Mouse (Mus musculus) neural tube, embryonic 14.5 days (tissue): ENCODE results near the gene Mycbp2. TPM values are rescaled to one million over a fixed set of nuclear protein-coding genes. Genes with fewer than 3 reads are reported as not detected.

Source experiments
- ATAC-seq: fragments of 200-750 bp; cut with Nextera tagmentation; 2 replicates; pipeline ENCODE4 v1.8.0; 2017; ENCODE audit warnings: low read depth, mild to moderate bottlenecking, moderate TSS enrichment, moderate library complexity
- H3K27ac ChIP-seq: fragments of 300-500 bp; sonication (generic); 2 replicates; pipeline ENCODE4 v1.5.1; 2014; ENCODE audit warnings: low read depth, mild to moderate bottlenecking, control low read depth, low read length, moderate library complexity, mixed read lengths
- H3K27me3 ChIP-seq: fragments of 300-500 bp; sonication (generic); 2 replicates; pipeline ENCODE4 v1.6.1; 2014; ENCODE audit warnings: low read length; ENCODE audit not compliant: control insufficient read depth, insufficient read depth
- H3K36me3 ChIP-seq: fragments of 300-500 bp; sonication (generic); 2 replicates; pipeline ENCODE4 v1.6.1; 2014; ENCODE audit warnings: low read length, mixed read lengths; ENCODE audit not compliant: control insufficient read depth, insufficient read depth
- H3K4me1 ChIP-seq: fragments of 300-500 bp; sonication (generic); 2 replicates; pipeline ENCODE4 v1.6.1; 2014; ENCODE audit warnings: low read length; ENCODE audit not compliant: control insufficient read depth, insufficient read depth
- H3K4me2 ChIP-seq: fragments of 300-500 bp; sonication (generic); 2 replicates; pipeline ENCODE4 v1.6.1; 2014; ENCODE audit warnings: mild to moderate bottlenecking, low read depth, low read length, control low read depth
- H3K4me3 ChIP-seq: fragments of 300-500 bp; sonication (generic); 2 replicates; pipeline ENCODE4 v1.5.1; 2014; ENCODE audit warnings: low read depth, low read length, control low read depth, mixed read lengths
- H3K9ac ChIP-seq: fragments of 300-500 bp; sonication (generic); replicated peaks from 2 replicates; pipeline ENCODE4 v1.6.1; 2014; ENCODE audit warnings: low read depth, mild to moderate bottlenecking, control low read depth, low read length, mixed read lengths
- H3K9me3 ChIP-seq: fragments of 300-500 bp; sonication (generic); 2 replicates; pipeline ENCODE4 v1.6.1; 2016; ENCODE audit warnings: low read length; ENCODE audit not compliant: control insufficient read depth
- WGBS: fragments of 180-500 bp; shearing (Covaris S2); extraction: QIAGEN DNeasy Blood & Tissue Kit; methylation state at CpG from one replicate; pipeline ENCODE4 v1.1.7; 2014; 5-methylcytosine and 5-hydroxymethylcytosine counted together
- polyA plus RNA-seq: library from polyadenylated mRNA; unstranded; fragments of >200 nt; fragmentation: Nextera tagmentation; extraction: Ambion mirVana; gene quantifications from 2 replicates; pipeline ENCODE4 v1.2.1, GENCODE M21; 2014

The Mycbp2 gene
- polyA plus RNA-seq, 1 experiment from 2014 or later: 93.7 TPM

GRCm38 (mm10) chr14:103233640-103234593 lies 112.7 kb downstream of the Mycbp2 start:
- Histone ChIP-seq H3K4me2 (no peak overlapping the region), H3K9me3 (no peaks in the 10 kb centered on the region), H3K27me3 (no peaks in the 10 kb centered on the region), H3K4me1 (no peaks in the 10 kb centered on the region), H3K27ac (no peak overlapping the region), H3K36me3 (peaks cover 13% of the 10 kb centered on the region), H3K4me3 (no peak overlapping the region), H3K9ac (no peak overlapping the region)
- ATAC-seq: no peak
- WGBS: 52% methylated on average over 12 of the region's 12 CpGs

- Histone ChIP-seq H3K27ac (no peak overlapping the region), H3K4me2 (no peak overlapping the region), H3K9ac (no peak overlapping the region), H3K4me1 (no peaks in the 10 kb centered on the region), H3K9me3 (no peaks in the 10 kb centered on the region), H3K4me3 (no peak overlapping the region), H3K27me3 (no peaks in the 10 kb centered on the region), H3K36me3 (peaks cover 37% of the 10 kb centered on the region)
- WGBS: 79% methylated on average over 2 of the region's 2 CpGs
- ATAC-seq: no peak
These were observed 124.3 kb downstream of the Mycbp2 start for GRCm38 (mm10) chr14:103222356-103222755.

- peaks cover 41% of the 10 kb centered on the region for H3K36me3 ChIP-seq
- no peak for ATAC-seq
These were observed 124.9 kb downstream of the Mycbp2 start for GRCm38 (mm10) chr14:103221751-103222150.

GRCm38 (mm10) chr14:103216331-103216730 lies 130.3 kb downstream of the Mycbp2 start:
- H3K4me2 ChIP-seq: no peak overlapping the region
- H3K9ac ChIP-seq: no peak overlapping the region
- ATAC-seq: no peak
- H3K36me3 ChIP-seq: peaks cover 29% of the 10 kb centered on the region
- H3K4me3 ChIP-seq: no peak overlapping the region
- H3K27me3 ChIP-seq: no peaks in the 10 kb centered on the region
- H3K27ac ChIP-seq: no peak overlapping the region
- H3K4me1 ChIP-seq: no peaks in the 10 kb centered on the region
- H3K9me3 ChIP-seq: no peaks in the 10 kb centered on the region
- WGBS: 86% methylated on average over 3 of the region's 3 CpGs

More at GRCm38 (mm10) chr14:103221751-103222150, 124.9 kb downstream of the Mycbp2 start:
- no peak overlapping the region for H3K9ac ChIP-seq
- H3K4me2 ChIP-seq: no peak overlapping the region
- WGBS: 95% methylated on average over 3 of the region's 3 CpGs
- H3K27ac ChIP-seq: no peak overlapping the region
- H3K9me3 ChIP-seq: no peaks in the 10 kb centered on the region
- H3K4me3 ChIP-seq: no peak overlapping the region
- no peaks in the 10 kb centered on the region for H3K27me3 ChIP-seq
- no peaks in the 10 kb centered on the region for H3K4me1 ChIP-seq

- Histone ChIP-seq H3K36me3 (peaks cover 50% of the 10 kb centered on the region), H3K27me3 (no peaks in the 10 kb centered on the region), H3K9ac (no peak overlapping the region), H3K4me2 (no peak overlapping the region), H3K4me1 (no peaks in the 10 kb centered on the region), H3K27ac (no peak overlapping the region), H3K9me3 (no peaks in the 10 kb centered on the region), H3K4me3 (no peak overlapping the region)
- no peak for ATAC-seq
- 83% methylated on average over 3 of the region's 3 CpGs for WGBS
These were observed 160.0 kb downstream of the Mycbp2 start for GRCm38 (mm10) chr14:103186658-103187057.

GRCm38 (mm10) chr14:103186076-103186475 lies 160.5 kb downstream of the Mycbp2 start:
- no peak overlapping the region for H3K9ac ChIP-seq
- no peak for ATAC-seq
- H3K4me3 ChIP-seq: no peak overlapping the region
- H3K27ac ChIP-seq: no peak overlapping the region
- no peaks in the 10 kb centered on the region for H3K4me1 ChIP-seq
- H3K27me3 ChIP-seq: no peaks in the 10 kb centered on the region
- no peaks in the 10 kb centered on the region for H3K9me3 ChIP-seq
- peaks cover 45% of the 10 kb centered on the region for H3K36me3 ChIP-seq
- no peak overlapping the region for H3K4me2 ChIP-seq
- 96% methylated on average over 4 of the region's 4 CpGs for WGBS

GRCm38 (mm10) chr14:103180096-103180495 lies 166.5 kb downstream of the Mycbp2 start:
- H3K9ac ChIP-seq: no peak overlapping the region
- 92% methylated on average over 2 of the region's 2 CpGs for WGBS
- ATAC-seq: no peak
- no peaks in the 10 kb centered on the region for H3K4me1 ChIP-seq
- no peaks in the 10 kb centered on the region for H3K9me3 ChIP-seq
- peaks cover 22% of the 10 kb centered on the region for H3K36me3 ChIP-seq
- no peaks in the 10 kb centered on the region for H3K27me3 ChIP-seq
- H3K27ac ChIP-seq: no peak overlapping the region
- no peak overlapping the region for H3K4me2 ChIP-seq
- H3K4me3 ChIP-seq: no peak overlapping the region

- Histone ChIP-seq H3K9ac (no peak overlapping the region), H3K4me1 (no peaks in the 10 kb centered on the region), H3K36me3 (peaks cover 4% of the 10 kb centered on the region; the same call in 1 of the 2 replicates), H3K27me3 (no peaks in the 10 kb centered on the region), H3K4me3 (no peak overlapping the region), H3K27ac (no peak overlapping the region), H3K4me2 (no peak overlapping the region), H3K9me3 (no peaks in the 10 kb centered on the region)
- WGBS: 81% methylated on average over 5 of the region's 5 CpGs
- ATAC-seq: no peak
These were observed 183.7 kb downstream of the Mycbp2 start for GRCm38 (mm10) chr14:103162923-103163322.

- no peak overlapping the region for H3K9ac ChIP-seq
- H3K4me1 ChIP-seq: no peaks in the 10 kb centered on the region
These were observed 190.9 kb downstream of the Mycbp2 start for GRCm38 (mm10) chr14:103155685-103156084.

More at GRCm38 (mm10) chr14:103155685-103156084, 190.9 kb downstream of the Mycbp2 start:
- Histone ChIP-seq H3K36me3 (peaks cover 45% of the 10 kb centered on the region), H3K27ac (no peak overlapping the region), H3K4me2 (no peak overlapping the region), H3K27me3 (no peaks in the 10 kb centered on the region), H3K4me3 (no peak overlapping the region), H3K9me3 (no peaks in the 10 kb centered on the region)
- no peak for ATAC-seq
- WGBS: 97% methylated on average over 7 of the region's 7 CpGs
